Mouse (Mus musculus) bone marrow, adult 2 months (tissue): ENCODE data around the gene Fstl4. TPM values are rescaled to one million over a fixed set of nuclear protein-coding genes. Genes with fewer than 3 reads are reported as not detected.

Source experiments
- H3K27ac ChIP-seq: fragments of 200-500 bp; 2 replicates; pipeline ENCODE4 v1.5.1; 2012; ENCODE audit warnings: low read depth, mild to moderate bottlenecking, control low read depth, inconsistent platforms, low read length; ENCODE audit not compliant: control insufficient read depth, poor library complexity, insufficient read depth
- H3K4me1 ChIP-seq: fragments of 200-500 bp; 2 replicates; pipeline ENCODE4 v1.6.1; 2011; ENCODE audit warnings: low read length; ENCODE audit not compliant: control insufficient read depth, insufficient read depth
- H3K4me3 ChIP-seq: fragments of 200-500 bp; replicated peaks from 2 replicates; pipeline ENCODE3; 2011; ENCODE audit warnings: mild to moderate bottlenecking, low read depth, low read length, control low read depth; ENCODE audit not compliant: control insufficient read depth
- CTCF ChIP-seq: fragments of 200-500 bp; IDR thresholded peaks from 2 replicates; pipeline ENCODE4 v1.5.1; 2011; ENCODE audit warnings: low read length, control low read depth; ENCODE audit not compliant: control insufficient read depth, insufficient read depth
- POLR2A ChIP-seq: fragments of 200-500 bp; IDR thresholded peaks from 2 replicates; pipeline ENCODE4 v1.6.1; 2011; ENCODE audit warnings: low read depth, mild to moderate bottlenecking, control low read depth, low read length, borderline replicate concordance; ENCODE audit not compliant: control insufficient read depth
- WGBS: fragments of 180-500 bp; shearing (Covaris S2); methylation state at CpG from one replicate; pipeline ENCODE4 v1.1.7; 2018; 5-methylcytosine and 5-hydroxymethylcytosine counted together
- polyA plus RNA-seq: library from polyadenylated mRNA; stranded (reverse); fragments of >200 nt; gene quantifications from 2 replicates; pipeline ENCODE4 v1.2.4, GENCODE M21; 2011; ENCODE audit warnings: low replicate concordance; ENCODE audit not compliant: missing spikeins, insufficient read depth, insufficient read length

The Fstl4 gene
- not detected in 2 replicates for polyA plus RNA-seq

GRCm38 (mm10) chr11:52764461-52764893, at the start of gene Fstl4:
Fstl4 (plus strand) TSS chr11:52764634.
- no peak within 1 kb of the TSS for H3K27ac ChIP-seq
- H3K4me3 ChIP-seq: no peak within 1 kb of the TSS
- WGBS: 2% methylated on average over 48 of the region's 48 CpGs
- H3K4me1 ChIP-seq: no peaks in the 10 kb centered on the region
- no peak for TF ChIP-seq POLR2A
- no peak for TF ChIP-seq CTCF

- TF ChIP-seq CTCF (no peak), POLR2A (no peak)
- Histone ChIP-seq H3K27ac (no peak overlapping the region), H3K4me1 (no peaks in the 10 kb centered on the region), H3K4me3 (no peak overlapping the region)
- 57% methylated on average over 1 of the region's 1 CpGs for WGBS
Measured at GRCm38 (mm10) chr11:52718570-52718969, 45.9 kb upstream of the Fstl4 start.

DNA sequence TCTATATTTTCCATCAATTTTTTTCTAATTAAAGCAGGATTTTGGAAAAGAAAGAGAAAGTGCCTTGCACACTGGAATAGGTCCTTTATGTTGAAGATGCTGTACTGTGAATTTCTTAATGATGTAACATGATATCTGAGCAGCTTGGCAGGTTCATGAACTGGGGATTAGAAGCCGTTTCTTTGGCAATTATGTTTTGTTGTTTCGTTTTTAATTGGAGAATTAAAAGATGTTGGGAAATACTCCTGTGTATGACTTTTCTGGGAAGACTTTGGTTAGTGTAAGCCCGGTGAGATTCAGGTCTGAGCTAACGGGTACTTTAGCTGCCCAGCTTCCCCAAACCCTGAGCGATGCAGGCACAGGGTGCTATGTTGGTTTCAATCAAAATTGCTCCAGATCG, 43.3 kb upstream of the Fstl4 start:
- H3K4me1 ChIP-seq: no peaks in the 10 kb centered on the region
- TF ChIP-seq POLR2A (no peak), CTCF (no peak)
- H3K4me3 ChIP-seq: no peak overlapping the region
- no peak overlapping the region for H3K27ac ChIP-seq
- WGBS: 76% methylated on average over 6 of the region's 6 CpGs

GRCm38 (mm10) chr11:52722706-52723105, 41.7 kb upstream of the Fstl4 start:
- WGBS: 76% methylated on average over 4 of the region's 4 CpGs
- Histone ChIP-seq H3K4me3 (no peak overlapping the region), H3K27ac (no peak overlapping the region), H3K4me1 (no peaks in the 10 kb centered on the region)
- no peak for TF ChIP-seq POLR2A
- no peak for TF ChIP-seq CTCF

- no peaks in the 10 kb centered on the region for H3K4me1 ChIP-seq
- WGBS: 85% methylated on average over 1 of the region's 1 CpGs
- H3K4me3 ChIP-seq: no peak overlapping the region
- no peak overlapping the region for H3K27ac ChIP-seq
- TF ChIP-seq CTCF (no peak), POLR2A (no peak)
Measured at GRCm38 (mm10) chr11:52726001-52726400, 38.4 kb upstream of the Fstl4 start.

GRCm38 (mm10) chr11:52728479-52728878, 36.0 kb upstream of the Fstl4 start:
- TF ChIP-seq POLR2A (no peak), CTCF (no peak)
- WGBS: 85% methylated on average over 15 of the region's 15 CpGs
- Histone ChIP-seq H3K4me3 (no peak overlapping the region), H3K4me1 (no peaks in the 10 kb centered on the region), H3K27ac (no peak overlapping the region)

DNA sequence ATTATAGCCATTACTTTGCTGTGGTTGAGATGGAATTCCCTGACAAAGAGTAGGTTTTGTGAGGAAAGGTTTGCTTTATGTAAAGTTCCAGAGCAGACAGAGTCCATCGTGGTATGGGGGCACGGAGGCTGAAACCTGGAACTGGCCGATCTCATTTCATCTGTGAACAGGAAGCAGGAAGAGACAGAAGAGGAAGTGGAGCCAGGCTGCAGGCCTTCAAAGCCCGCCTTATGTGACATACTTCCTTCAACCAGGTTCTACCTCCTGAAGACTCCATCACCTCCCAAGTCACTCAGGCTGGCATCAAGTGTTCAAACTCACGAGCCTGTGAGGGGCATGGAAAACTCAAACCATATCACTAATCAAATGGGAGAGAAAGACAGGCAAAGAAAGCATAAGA, 34.5 kb upstream of the Fstl4 start:
- no peaks in the 10 kb centered on the region for H3K4me1 ChIP-seq
- TF ChIP-seq POLR2A: no peak
- TF ChIP-seq CTCF: no peak
- no peak overlapping the region for H3K27ac ChIP-seq
- 54% methylated on average over 5 of the region's 5 CpGs for WGBS
- H3K4me3 ChIP-seq: no peak overlapping the region

- TF ChIP-seq POLR2A (no peak), CTCF (no peak)
- H3K27ac ChIP-seq: no peak overlapping the region
- WGBS: 59% methylated on average over 8 of the region's 8 CpGs
- no peaks in the 10 kb centered on the region for H3K4me1 ChIP-seq
- H3K4me3 ChIP-seq: no peak overlapping the region
Measured at GRCm38 (mm10) chr11:52731979-52732378, 32.5 kb upstream of the Fstl4 start.

DNA sequence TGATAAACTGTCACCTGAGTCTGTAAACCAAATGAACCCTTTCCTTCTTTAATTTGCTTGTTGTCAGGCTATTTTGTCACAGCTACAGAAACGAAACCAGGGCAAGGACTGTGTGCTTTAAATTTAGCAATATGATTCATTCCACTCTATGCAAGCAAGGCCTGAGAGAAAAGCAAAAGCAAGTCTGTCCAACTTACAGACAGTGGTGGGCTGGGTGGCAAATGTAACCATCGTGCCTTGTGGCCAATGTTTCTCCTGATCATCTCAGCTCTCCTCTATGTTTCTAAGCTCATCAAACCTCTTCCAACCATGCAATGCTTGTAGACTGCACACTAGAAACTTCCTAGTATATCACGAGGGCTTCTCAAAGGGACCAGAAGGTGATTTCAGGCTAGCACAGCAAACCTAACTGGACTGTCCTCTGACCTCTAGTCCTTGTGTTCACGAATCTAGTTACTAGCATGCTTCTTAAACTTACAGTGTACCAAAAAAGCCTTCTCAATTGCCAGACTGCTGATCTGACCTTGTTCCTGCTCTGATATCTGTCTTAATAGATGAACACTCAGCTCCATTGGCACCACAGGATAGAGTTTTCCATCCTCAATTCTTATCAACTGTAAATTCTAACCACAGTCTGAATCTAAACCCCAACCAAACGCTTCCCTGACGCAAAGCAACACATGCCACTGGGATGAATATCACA, 29.8 kb upstream of the Fstl4 start:
- no peak overlapping the region for H3K4me3 ChIP-seq
- TF ChIP-seq POLR2A (no peak), CTCF (no peak)
- no peaks in the 10 kb centered on the region for H3K4me1 ChIP-seq
- H3K27ac ChIP-seq: no peak overlapping the region
- 68% methylated on average over 6 of the region's 6 CpGs for WGBS
